ENCODE assay signal across 8 mouse cellular contexts in the genomic region with DNA sequence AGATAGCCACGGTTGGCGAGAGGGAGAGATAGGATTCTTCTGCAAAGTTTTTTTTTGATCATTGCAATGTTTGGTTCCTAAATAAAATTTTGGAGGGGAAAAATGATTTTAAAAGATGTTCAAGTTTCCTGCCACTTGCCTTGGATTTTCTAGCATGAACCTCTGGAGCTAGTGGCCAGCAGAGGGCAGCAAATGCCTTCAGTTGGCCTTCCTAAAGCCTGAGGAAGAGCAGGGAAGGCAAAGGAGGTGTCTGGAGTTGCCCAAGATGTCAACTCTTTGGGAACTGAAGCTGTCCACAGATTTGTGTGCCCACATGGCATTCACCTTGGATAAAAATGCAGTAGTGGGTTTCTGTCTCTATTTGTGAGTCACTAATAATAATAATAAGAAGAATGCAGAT. TPM values are rescaled to one million over a fixed set of nuclear protein-coding genes. Genes with fewer than 3 reads are reported as not detected.
DNase-seq lines count a peak whose midpoint lies in the region; ATAC-seq lines count a peak whose summit lies in the region.

No protein-coding gene starts in this region.

- no peak overlapping the region for H3K4me3 ChIP-seq in kidney, embryonic 15.5 days (replicated peaks)
- H3K4me3 ChIP-seq in limb, embryonic 11.5 days (ENCODE audit: low read depth, low read length) = no peak overlapping the region

- H3K9me3 ChIP-seq in kidney, embryonic 15.5 days (replicated peaks) = no peaks in the 10 kb centered on the region
- no peaks in the 10 kb centered on the region for H3K9me3 ChIP-seq in limb, embryonic 11.5 days (ENCODE audit: control insufficient read depth, low read length)

- no peak overlapping the region for H3K9ac ChIP-seq in kidney, embryonic 15.5 days
- no peak overlapping the region for H3K9ac ChIP-seq in limb, embryonic 11.5 days (ENCODE audit: low read length)

- peaks cover 9% of the 10 kb centered on the region; the same call in 1 of the 2 replicates for H3K27me3 ChIP-seq in kidney, embryonic 15.5 days
- H3K27me3 ChIP-seq in limb, embryonic 11.5 days (ENCODE audit: control insufficient read depth, insufficient read depth, low read length) = no peaks in the 10 kb centered on the region

- H3K36me3 ChIP-seq in kidney, embryonic 15.5 days = no peaks in the 10 kb centered on the region
- no peaks in the 10 kb centered on the region for H3K36me3 ChIP-seq in limb, embryonic 11.5 days (ENCODE audit: control insufficient read depth, insufficient read depth, low read length)

- no peak overlapping the region for H3K4me2 ChIP-seq in kidney, embryonic 15.5 days
- H3K4me2 ChIP-seq in limb, embryonic 11.5 days (ENCODE audit: low read depth, severe bottlenecking) = no peak overlapping the region

- no peaks in the 10 kb centered on the region for H3K4me1 ChIP-seq in kidney, embryonic 15.5 days
- no peaks in the 10 kb centered on the region for H3K4me1 ChIP-seq in limb, embryonic 11.5 days (ENCODE audit: control insufficient read depth, insufficient read depth, low read length)

- no peak for ATAC-seq in kidney, embryonic 15.5 days (replicated peaks; ENCODE audit: low FRiP score)
- no peak for ATAC-seq in limb, embryonic 11.5 days (ENCODE audit: insufficient number of reproducible peaks, low FRiP score, low TSS enrichment, low read depth)
- no peak; the same call in 1 of the 2 replicates for ATAC-seq in granulocyte monocyte progenitor cell, adult 5-6 weeks (replicated peaks; ENCODE audit: poor library complexity, severe bottlenecking)

- WGBS in kidney, embryonic 15.5 days = 14% methylated on average over 2 of the region's 2 CpGs
- WGBS in limb, embryonic 11.5 days = 18% methylated on average over 2 of the region's 2 CpGs

- H3K27ac ChIP-seq in kidney, embryonic 15.5 days = no peak overlapping the region
- no peak overlapping the region for H3K27ac ChIP-seq in limb, embryonic 11.5 days (replicated peaks; ENCODE audit: low read depth, low read length)

- DNase-seq in kidney, adult 18-20 months = peak; percentile 78
- peak; percentile 86 for DNase-seq in adrenal gland, postnatal 10 days
- peak; percentile 59 for DNase-seq in embryo, embryonic 9.5 days (ENCODE audit: extremely low spot score)
- peak; percentile 60 for DNase-seq in induced T-regulatory cell, adult 2 months (ENCODE audit: low read depth)
- peak; percentile 81 for DNase-seq in limb, embryonic 11.5 days (ENCODE audit: low spot score)
- peak; percentile 71 for DNase-seq in retina, postnatal 7 days (ENCODE audit: low read depth, low spot score)

RNA-seq across cellular contexts. Expression of gene Gm49425, which starts 2.7 kb away (rescaled TPM):
- polyA plus RNA-seq in kidney, embryonic 15.5 days (2015; fragmentation: Nextera tagmentation; extraction: Ambion mirVana) = not detected in 2 replicates
- not detected for total RNA-seq in adrenal gland, postnatal 10 days (2021)
- polyA plus RNA-seq in limb, embryonic 11.5 days (2014; fragmentation: Nextera tagmentation; extraction: Ambion mirVana) = not detected in 2 replicates
- total RNA-seq in granulocyte monocyte progenitor cell, adult 5-6 weeks (2014; fragmentation: Nextera tagmentation) = not detected in 2 replicates
- total RNA-seq in granulocyte monocyte progenitor cell, adult 5-6 weeks (2017) = not detected in 2 replicates

RNA-seq across cellular contexts. Expression of gene Krt84, which starts 12.8 kb away (rescaled TPM):
- polyA plus RNA-seq in kidney, embryonic 15.5 days (2015; fragmentation: Nextera tagmentation; extraction: Ambion mirVana) = 0.31 TPM in 1 of 2 replicates, not detected in the other
- not detected for total RNA-seq in adrenal gland, postnatal 10 days (2021)
- polyA plus RNA-seq in limb, embryonic 11.5 days (2014; fragmentation: Nextera tagmentation; extraction: Ambion mirVana) = not detected in 2 replicates
- total RNA-seq in granulocyte monocyte progenitor cell, adult 5-6 weeks (2014; fragmentation: Nextera tagmentation) = not detected in 2 replicates
- total RNA-seq in granulocyte monocyte progenitor cell, adult 5-6 weeks (2017) = not detected in 2 replicates

RNA-seq across cellular contexts. Expression of gene Krt83, which starts 28.5 kb away (rescaled TPM):
- not detected in 2 replicates for polyA plus RNA-seq in kidney, embryonic 15.5 days (2015; fragmentation: Nextera tagmentation; extraction: Ambion mirVana)
- not detected for total RNA-seq in adrenal gland, postnatal 10 days (2021)
- polyA plus RNA-seq in limb, embryonic 11.5 days (2014; fragmentation: Nextera tagmentation; extraction: Ambion mirVana) = not detected in 2 replicates
- not detected in 2 replicates for total RNA-seq in granulocyte monocyte progenitor cell, adult 5-6 weeks (2014; fragmentation: Nextera tagmentation)
- total RNA-seq in granulocyte monocyte progenitor cell, adult 5-6 weeks (2017) = 0.34 TPM in 1 of 2 replicates, not detected in the other

RNA-seq across cellular contexts. Expression of gene Krt82, which starts 30.7 kb away (rescaled TPM):
- not detected in 2 replicates for polyA plus RNA-seq in kidney, embryonic 15.5 days (2015; fragmentation: Nextera tagmentation; extraction: Ambion mirVana)
- total RNA-seq in adrenal gland, postnatal 10 days (2021) = not detected
- 0.14 TPM in 1 of 2 replicates, not detected in the other for polyA plus RNA-seq in limb, embryonic 11.5 days (2014; fragmentation: Nextera tagmentation; extraction: Ambion mirVana)
- not detected in 2 replicates for total RNA-seq in granulocyte monocyte progenitor cell, adult 5-6 weeks (2014; fragmentation: Nextera tagmentation)
- total RNA-seq in granulocyte monocyte progenitor cell, adult 5-6 weeks (2017) = not detected in 2 replicates

RNA-seq across cellular contexts. Expression of gene Krt90, which starts 43.0 kb away (rescaled TPM):
- 0.08 and 0.32 TPM in 2 replicates for polyA plus RNA-seq in kidney, embryonic 15.5 days (2015; fragmentation: Nextera tagmentation; extraction: Ambion mirVana)
- total RNA-seq in adrenal gland, postnatal 10 days (2021) = under 1 TPM in 1 of 2 experiments, not detected in 1; 0.18 TPM
- not detected in 2 replicates for polyA plus RNA-seq in limb, embryonic 11.5 days (2014; fragmentation: Nextera tagmentation; extraction: Ambion mirVana)
- not detected in 2 replicates for total RNA-seq in granulocyte monocyte progenitor cell, adult 5-6 weeks (2014; fragmentation: Nextera tagmentation)
- total RNA-seq in granulocyte monocyte progenitor cell, adult 5-6 weeks (2017) = not detected in 2 replicates
